Mouse (Mus musculus): ENCODE results near the gene Lpp.

Lpp gene

DNA sequence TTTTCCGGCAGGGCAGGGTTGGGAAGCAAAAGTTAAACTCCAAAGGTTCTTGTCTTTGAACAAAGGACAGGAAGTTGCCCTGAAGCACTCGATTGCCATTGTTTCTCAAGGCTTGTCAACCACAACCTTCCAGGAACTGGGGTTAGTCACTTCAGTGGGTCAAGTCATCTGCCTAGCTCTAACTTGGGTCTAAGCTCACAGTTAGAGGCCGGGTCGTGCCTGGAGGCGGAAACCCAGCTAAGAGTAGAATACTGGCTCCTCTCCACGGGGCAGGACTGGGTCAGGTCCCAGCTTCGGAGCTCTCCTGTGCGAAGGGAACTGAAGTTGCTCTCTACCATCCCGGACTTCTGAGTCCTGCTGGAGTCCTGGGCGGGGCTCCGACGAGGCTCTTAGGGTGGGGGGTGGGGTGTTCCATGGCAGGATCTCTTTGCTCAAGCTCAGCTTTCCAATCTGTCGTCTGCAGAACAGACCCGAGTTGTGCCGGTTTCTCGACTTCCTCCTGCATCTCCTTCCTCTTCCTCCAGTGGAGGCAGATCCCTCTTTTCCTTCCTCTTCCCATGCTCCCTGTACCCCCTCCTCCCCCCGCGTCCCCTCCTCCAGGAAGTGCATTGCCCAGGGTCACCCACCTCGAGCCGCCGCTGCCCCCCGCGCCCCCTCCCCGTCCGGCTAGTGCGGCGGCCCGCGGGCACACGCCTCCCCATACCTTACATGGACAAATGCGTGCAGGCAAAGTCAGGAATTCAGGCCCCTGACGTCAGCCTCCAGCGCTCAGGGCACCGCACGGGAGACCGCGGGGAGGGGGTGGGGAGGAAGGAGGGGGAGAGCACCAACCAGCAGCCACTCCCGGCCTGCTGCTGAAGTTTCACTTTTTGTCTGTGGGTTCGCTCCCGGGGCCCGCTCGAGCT lies at the start of gene Lpp:
Gene Lpp, plus strand, starts transcription at position 857 of the 905 bp plus-strand sequence.
- DNase-seq: peak; percentile 78

DNA sequence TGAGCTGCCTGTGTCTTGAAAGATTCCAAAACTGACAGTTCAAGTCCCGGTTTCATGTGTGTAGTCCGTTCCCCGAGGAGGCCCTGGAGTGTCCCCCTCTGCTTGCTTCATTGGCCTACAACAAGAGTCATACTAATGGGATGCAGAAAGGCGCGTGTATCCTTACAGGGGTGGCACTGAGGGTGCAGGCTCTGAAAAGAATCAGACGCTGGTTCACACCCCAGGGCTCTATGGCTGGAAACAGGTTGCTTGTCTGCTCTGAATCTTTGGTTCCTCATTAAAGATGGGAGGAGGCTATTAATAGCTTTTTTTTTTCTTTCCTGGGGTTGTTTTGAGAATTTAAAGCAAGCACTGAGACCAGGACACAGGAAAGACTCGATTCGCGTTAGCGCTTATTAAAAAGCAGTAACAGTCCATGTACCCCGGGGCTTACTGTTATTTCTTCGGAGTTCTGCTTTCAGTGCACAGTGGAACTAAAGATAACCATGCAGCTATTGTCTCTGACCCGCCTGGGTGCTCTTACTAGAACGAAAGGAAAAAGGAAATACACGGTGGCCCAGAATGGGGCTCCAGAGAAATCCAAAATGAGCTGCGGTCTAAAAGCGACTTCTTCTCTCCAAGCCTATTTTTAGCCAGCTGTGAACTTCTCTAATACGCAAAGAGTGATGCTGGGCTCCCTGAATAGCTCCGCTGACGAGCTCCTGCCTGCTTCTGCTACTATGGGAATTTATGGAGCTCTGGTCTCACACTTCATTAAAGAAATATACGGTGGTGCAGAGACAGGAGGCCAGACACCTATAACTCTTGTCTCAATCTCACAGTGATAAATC lies 45.5 kb upstream of the Lpp start:
- DNase-seq: peak; percentile 22

DNA sequence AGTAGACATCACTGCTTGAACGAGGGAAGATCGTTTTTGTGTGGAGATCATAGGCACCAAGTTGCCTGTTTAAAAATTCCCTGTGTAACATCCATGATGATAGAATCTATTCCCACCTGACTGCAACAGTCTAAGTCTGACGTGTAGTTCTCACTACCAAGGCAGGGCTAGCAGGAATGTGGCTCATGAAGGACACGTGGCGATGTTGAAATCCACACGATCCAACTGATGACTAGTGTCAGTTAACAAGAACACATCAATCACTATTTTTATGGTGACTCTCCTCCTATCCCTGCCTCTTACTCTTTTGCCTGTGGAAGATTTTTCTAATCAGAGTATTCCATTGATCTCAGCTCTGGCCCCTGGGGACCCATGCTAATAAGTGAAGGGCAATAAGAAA lies 43.0 kb upstream of the Lpp start:
- no peak for DNase-seq

DNA sequence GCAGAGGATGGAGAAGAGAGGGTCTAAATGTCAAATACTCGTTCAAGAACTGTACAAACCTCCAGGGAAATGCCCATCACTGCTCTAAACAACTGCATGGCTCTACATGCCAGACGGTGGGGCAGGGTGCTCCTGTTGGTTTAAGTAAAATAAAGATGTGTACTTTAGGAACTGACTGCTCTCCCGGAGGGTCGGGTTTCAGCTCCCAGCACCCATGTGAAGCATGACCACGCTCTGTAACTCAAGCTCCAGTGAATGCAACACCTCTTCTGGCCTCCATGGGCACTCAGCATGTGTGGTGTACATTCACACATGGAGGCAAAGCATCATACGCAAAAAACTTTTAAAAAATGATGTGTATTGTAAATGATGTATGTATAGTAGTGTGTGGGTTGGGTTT lies 42.6 kb upstream of the Lpp start:
- no peak for DNase-seq

DNA sequence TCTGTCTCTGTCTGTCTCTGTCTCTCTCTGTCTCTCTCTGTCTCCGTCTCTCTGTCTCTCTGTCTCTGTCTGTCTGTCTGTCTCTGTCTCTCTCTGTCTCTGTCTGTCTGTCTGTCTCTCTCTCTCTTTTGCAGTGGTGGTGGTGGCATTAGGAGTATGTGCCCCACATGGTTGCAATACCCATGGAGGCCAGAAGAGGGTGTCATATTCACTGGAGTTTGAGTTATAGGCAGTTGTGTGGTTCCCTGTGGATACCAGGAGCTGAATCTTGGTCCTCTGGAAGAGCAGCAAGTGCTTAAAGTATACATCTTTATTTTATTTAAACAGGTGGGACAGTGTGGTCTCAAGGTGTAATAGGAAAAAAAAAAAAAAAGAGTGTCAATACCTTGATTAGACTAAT lies 41.5 kb upstream of the Lpp start:
- DNase-seq: no peak

DNA sequence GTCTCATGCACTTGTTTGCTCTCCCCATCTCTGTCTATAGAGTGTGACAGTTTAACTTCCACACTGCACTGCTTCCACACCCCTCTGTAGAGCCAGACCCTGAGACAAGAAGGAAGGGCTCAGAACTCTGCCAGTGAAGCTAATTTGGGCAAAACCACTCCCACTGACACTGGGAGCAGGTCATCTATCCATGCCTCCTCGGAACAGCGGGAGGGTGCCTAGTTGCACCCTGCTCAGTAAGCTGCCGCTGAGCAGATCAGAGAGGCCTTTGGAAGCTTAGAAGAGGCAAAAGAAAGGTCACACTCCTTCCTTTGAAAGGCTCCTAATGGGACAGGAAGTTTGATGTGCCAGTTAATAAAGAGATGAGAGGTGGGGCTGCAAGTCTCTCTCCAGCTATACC lies 39.5 kb upstream of the Lpp start:
- no peak for DNase-seq

DNA sequence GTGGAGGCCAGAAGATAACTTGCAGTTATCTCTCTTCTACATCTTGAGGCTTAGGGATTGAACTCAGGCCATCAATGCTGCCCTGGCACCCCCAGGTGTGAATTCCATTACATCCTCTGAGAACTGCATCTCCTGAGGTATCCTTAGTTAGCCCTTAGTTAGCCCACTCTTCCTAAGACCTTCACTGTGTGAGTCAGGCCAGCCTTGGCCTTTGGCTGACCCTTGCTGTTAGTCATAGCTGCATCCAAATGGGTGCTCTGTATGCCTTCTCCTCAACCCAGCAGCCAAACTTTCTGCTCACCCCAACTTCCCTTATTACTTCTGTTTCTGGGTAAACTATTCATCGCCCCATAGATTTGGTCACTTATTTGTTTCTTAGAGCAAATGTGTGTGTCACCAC lies 31.6 kb upstream of the Lpp start:
- no peak for DNase-seq

DNA sequence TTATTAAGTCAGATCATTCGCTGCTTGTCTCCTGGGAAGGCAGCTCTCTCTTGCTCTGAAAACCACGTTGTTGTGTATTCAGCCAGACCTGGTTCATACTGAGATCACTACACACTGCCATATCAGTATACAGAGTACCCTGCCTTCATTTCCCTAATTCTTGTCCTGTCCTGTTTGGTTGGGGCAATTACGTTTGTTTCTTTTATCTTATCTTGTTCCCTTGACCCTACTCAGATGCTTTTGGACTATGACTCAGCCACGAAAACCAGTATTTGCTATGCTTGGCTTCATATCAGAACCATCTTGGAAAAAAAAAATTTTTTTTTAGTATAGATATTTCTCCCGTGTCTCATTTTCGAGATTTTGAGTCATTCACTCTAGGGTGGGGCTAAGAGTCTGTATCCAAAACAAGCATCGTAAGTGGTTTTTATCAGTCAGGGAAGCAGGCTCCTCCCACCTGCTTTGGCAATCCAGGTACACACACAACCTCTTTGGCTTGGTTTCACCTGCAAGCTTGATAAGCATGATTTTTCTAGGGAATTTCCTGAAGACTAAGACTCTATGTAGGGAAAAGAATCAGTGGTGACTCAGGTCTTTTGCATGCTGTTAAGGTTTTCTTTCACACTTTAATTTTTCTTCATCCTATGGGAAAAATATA lies 29.1 kb upstream of the Lpp start:
- DNase-seq: no peak

DNA sequence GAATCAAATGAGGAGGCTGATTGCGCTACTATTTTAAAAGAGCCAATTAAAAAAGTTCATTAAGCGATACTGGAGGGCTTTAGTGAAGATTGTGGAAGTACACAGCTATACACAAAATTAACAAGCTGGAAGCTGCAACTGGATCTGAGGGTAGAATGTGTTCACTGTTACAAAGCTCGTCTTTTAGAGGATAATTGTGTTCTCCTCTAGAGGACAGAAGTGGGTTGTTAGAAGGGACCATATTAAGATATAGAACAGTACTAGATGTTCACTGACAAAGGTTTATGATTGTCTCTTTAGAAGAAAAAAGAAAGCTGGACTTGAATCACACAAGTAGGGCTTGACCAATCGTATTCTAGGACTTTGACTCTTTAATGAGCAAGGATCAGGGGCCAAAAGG lies 27.4 kb upstream of the Lpp start:
- DNase-seq: no peak

DNA sequence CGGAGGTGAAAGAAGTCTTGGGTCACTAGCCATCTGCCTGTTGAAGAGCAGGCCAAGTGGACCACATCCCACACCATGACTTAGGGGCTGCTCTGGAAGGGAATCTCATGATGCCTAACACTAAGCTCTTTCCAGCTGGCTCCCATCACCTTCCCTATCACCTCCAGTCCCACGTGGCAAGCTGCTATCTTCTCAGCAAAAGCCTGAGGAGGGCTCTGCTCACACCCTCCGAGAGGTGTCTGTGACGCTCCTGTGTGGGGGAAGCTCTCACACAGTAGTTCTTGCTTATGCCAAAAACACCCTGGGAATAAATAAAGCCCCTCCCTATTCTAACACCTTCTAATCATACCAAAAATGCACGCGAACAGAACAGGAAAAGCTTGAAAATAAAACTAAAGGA lies 26.2 kb upstream of the Lpp start:
- DNase-seq: no peak

DNA sequence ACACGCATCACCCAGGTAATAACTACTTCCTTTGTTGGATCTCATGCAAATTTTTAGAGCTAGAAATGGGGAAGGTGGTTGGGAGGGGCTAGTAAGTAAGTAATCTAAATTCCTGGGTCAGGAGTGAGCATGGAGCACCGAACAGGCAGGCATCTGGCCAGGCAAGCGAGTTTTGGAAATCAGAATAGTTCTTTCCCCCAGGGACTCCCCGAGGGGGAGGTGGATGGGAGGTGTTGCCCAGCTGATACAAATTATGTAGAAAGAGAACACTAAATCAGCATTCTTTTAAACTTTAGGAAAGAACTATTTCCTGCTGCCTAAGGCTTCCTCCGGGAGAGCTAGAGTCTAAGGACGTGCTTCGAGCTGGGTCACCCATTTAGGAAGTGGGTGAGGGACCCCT lies 25.8 kb upstream of the Lpp start:
- no peak for DNase-seq

DNA sequence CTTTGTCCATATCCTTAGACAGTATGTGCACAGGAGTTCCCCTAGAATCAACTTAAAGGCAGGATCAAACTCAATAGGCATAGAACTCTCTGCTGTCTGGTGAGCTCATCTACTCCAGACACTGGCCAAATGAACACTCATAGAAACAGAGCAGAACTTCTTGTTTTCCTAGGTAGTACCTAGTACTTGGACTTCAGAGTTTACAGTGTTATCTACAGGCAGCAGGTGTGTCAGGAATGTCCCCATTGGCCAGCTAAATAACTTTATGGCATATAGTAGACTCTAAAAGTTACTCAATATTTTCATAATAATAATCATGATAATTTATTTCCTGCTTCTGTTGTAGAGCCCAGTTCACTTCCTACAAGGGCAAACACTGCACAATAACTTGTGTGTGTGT lies 16.8 kb upstream of the Lpp start:
- no peak for DNase-seq

DNA sequence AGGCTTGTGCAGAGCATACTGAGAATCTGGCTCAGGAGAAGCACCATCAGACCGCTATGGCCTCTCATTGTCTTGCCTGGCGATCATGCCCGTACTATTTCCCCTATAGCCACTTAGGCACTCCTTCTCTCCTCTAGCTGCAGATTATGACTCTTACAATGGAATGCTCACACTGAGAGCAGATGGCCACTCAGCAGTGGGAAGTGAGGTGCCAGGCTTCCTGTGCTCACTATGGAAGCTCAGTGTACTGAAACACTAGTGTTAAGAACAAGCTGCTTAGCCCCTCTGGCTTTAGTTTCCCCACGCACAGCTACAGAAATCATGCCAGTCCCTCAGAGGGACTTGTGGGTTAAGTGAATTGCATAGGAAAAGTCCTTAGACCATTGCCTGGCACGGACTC lies 2.7 kb upstream of the Lpp start:
- DNase-seq: peak; percentile 98

DNA sequence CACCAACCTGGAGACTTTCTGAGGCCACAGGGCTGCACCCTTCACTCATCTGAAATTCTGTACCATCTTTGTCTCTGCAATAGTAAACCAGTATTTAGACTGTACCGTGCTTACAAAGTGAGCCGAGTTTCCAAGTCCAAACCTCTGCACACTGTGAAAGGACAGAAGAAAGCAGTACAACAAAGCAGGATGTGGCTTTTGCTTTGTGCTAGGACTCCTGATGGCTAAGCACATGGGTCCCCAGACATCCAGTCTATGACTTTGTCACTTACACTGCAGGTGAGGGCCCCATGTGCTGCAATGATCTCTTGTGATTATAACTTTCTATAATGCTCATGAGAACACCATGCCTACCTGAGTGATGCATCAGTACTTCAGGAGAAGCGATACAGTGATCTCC lies 2.2 kb upstream of the Lpp start:
- no peak for DNase-seq

DNA sequence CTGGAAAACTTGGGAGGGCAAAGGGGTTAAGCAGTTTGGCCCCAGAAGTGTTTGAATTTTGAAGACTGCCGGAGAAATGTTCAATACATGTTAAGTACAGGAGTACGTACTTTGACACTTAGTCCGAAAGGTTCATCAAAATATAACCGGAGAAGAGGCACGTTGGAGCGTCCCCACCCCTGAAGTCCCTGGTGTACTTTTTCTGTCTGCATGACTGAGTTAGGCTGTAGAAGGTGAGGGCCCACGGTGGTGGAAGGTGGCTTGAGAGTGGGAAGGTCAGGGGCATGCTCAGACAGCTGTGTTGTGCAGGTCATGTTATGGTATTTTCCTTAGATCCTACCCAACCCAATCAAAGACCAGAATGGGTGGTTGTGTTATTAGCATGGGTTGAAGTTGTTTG lies 1.4 kb upstream of the Lpp start:
- no peak for DNase-seq

DNA sequence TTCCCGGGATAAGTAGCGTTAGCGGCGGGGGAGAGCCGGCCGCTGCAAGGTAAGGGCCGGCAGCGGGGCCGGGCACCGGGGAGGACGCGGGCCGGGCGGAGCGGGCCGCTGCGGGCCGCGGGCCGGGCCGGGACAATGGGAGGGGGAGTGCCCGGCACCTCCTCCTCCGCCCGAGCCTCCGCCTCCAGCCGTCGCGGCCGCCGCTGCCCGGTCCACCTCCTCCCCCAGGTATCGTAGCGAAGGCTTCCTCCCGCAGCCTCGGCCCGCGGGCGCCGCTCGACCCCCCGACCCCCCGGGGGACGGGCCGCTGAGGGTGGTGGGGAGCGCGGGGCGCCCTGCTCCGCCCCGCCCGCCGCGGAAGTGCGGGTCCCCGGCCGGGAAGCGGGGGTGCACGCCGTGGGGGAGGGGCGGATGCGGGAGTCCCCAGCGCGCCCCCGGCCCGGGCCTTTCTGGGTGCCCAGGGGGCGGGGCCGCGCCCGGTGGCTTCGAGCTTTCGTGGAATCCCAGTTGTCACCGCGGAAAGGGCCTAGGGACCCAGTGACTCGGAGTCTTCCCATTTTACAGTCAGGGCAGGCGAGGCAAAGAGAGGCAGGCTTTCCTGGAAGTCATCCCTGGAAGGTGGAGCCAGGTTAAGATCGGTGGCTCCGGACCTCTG lies 376 bp downstream of the Lpp start:
- DNase-seq: peak; percentile 70

DNA sequence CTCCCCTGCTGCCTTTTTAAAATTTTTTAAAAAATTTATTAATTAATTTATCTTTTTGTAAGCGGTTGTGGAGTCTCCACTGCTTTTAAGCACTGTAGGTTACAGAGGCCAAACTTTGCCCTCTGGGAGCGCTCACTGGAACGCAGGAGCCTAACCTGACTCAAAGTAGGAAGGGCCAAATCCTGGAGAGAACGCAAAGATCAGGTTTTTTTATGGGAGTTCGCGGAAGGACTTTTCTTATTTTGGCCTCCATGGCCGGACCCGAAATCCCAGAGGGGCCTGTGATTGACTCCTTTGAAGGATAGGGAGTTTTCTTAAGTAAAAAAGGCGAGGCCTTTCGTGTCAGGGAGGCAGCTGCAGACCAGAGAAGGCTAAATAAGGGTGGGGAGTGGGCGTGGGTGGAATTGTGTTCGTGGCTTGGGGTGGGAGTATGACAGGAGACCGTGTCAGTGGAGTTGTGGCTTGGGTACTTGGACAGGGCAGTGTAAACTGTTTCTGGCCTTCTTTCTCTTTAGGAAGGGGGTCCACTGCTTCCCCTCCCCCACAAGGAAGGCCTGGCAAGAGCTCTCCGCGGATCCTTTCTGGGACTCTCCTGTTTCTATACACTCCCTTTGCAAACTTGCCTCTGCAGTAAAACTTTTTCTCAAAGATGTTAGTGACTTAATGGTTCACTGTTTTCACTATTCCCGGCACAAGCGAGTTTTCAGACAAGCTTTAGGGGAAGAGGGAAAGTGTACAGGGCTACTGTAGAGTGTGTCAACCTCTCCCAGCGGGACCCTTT lies 1.1 kb downstream of the Lpp start:
- DNase-seq: peak; percentile 65

DNA sequence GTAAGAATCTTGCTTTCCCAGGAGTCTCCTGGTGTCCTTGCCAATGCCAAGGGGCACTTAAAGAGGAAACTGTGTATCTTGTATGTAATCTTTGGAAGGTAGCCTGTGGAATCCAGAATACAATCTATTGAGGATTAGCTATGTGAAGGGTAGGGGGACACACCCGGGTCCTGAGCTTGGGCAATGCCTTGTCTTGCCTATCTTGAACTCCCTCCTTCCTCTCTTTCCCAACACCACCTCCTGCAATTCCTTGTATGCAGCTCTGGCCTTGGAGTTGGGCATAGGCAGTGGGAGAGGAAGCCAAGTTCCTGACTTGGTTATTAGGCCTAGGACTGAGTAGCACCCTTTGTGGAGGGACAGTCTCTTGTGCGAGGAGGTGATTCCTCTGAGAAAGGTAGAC lies 1.8 kb downstream of the Lpp start:
- no peak for DNase-seq

DNA sequence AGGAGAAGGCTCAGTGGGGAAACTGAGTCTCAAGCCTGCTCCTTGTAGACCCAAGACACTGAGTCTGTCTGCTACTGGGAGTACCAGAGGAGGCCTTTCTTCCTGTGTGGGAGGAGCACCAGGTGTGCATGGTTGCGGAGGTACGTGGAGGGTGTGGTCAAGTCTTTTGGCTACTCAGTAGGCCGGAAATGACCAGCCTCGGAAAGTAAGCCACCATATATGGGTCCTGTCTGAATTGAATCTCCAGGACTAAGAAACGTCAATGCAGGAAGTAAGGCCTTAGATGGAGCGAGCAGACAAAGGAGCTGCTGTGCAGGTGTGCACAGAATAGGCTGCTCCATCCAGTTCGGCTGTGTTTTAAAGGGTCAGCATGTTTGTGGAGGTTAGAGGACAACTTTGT lies 3.2 kb downstream of the Lpp start:
- peak; percentile 30 for DNase-seq

DNA sequence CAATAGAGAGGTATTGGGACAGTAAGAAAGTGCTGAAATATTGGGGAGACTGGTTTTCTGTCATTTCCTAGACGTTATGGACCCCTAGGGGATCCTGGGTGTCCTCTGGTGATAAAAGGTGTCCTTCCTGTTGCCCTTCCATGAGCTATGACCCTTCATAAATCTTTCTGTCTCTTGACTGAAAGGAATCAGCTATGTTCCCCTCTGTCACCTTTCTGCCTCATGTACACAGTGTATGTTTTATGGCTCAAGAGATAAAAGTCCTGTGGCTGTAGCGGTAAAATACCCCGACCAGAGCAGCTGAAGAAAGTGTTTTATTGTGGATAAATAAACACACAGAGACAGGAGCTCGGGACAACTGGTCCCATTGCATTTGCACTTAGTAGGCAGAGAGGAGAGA lies 5.2 kb downstream of the Lpp start:
- peak; percentile 20 for DNase-seq

DNA sequence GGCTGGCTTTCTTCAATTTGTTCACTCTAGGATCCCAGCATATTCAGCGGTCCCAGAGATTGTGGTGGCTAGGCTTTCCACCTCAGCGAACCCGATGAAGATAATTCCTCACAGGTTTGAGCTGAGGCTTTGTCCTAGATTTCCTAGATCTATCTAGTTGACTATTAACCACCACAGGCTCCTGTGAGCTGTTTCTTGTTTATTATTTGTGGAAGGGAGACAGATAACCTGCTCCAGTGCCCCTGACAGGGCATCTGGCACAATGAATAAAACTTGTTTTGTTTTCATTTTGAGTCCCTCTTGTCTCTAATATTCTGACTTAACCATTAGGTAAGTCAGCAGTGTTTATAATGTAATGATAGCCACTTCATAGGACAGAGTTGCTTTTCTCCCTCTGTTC lies 5.6 kb downstream of the Lpp start:
- no peak for DNase-seq

DNA sequence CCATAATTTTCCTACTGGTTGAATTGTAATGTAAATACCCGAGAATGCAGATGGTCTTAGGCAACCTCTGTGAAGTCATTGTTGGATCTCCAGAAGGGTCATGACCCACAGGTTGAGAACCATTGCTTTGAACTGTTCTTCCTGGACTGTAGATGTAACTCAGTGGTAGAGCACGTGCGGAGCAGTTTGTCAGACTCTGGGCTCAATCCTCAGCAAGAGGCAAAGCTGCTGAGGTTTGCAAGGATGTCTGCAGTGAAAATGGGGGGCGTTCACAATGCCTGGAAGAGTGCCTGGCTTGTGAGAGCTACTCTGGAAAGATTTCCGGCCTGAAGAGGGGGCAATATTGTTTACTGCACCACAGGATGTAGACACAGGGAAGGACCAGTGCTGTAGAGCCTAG lies 6.2 kb downstream of the Lpp start:
- no peak for DNase-seq
